Mouse (Mus musculus): ENCODE data around the gene Zswim8. TPM values are rescaled to one million over a fixed set of nuclear protein-coding genes. Genes with fewer than 3 reads are reported as not detected.
A peak's percentile ranks its signal among the peaks of the same experiment; 100 is the strongest.

Gene Zswim8
- polyA plus RNA-seq, 1 experiment from 2014 or later, result 44.9 TPM

- no peaks in the 10 kb centered on the region for H3K4me1 ChIP-seq (ENCODE audit: control insufficient read depth, insufficient read depth, low read length)
- H3K9me3 ChIP-seq (replicated peaks; ENCODE audit: control insufficient read depth, low read length, poor library complexity, severe bottlenecking), result no peaks in the 10 kb centered on the region
- ATAC-seq, result no peak
- no peak overlapping the region for H3K27ac ChIP-seq (ENCODE audit: low read length)
- peaks cover 64% of the 10 kb centered on the region for H3K36me3 ChIP-seq (ENCODE audit: control insufficient read depth, insufficient read depth, low read length)
- no peak overlapping the region for H3K4me3 ChIP-seq (ENCODE audit: low read depth, low read length)
- no peak overlapping the region for H3K9ac ChIP-seq (ENCODE audit: low read depth, low read length)
- 98% methylated on average over 3 of the region's 3 CpGs for WGBS
- H3K4me2 ChIP-seq (ENCODE audit: low read length), result no peak overlapping the region
- no peaks in the 10 kb centered on the region for H3K27me3 ChIP-seq (ENCODE audit: control insufficient read depth, insufficient read depth, low read depth, low read length)
Observed at GRCm38 (mm10) chr14:20686576-20686975, 20.8 kb upstream of the Zswim8 start.

DNA sequence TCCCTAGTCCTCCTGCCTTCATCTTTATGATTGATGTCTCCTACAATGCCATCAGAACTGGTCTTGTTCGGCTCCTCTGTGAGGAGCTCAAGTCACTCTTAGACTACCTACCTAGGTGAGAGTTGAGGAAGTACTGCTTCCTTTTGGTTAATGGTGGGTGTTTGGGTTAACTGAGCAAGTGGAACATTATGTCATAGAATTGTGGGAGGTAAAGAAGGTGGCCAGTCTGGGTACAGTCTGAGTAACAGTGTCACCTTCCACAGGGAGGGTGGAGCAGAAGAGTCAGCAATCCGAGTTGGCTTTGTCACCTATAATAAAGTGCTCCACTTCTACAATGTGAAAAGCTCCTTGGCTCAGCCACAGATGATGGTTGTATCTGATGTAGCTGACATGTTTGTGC, 18.3 kb upstream of the Zswim8 start:
- 87% methylated on average over 2 of the region's 2 CpGs for WGBS
- no peak for ATAC-seq

GRCm38 (mm10) chr14:20691772-20692171, 15.6 kb upstream of the Zswim8 start:
- H3K4me1 ChIP-seq (ENCODE audit: control insufficient read depth, insufficient read depth, low read length), result peaks cover 17% of the 10 kb centered on the region
- no peak for ATAC-seq
- no peaks in the 10 kb centered on the region for H3K27me3 ChIP-seq (ENCODE audit: control insufficient read depth, insufficient read depth, low read depth, low read length)
- H3K36me3 ChIP-seq (ENCODE audit: control insufficient read depth, insufficient read depth, low read length), result peaks cover 47% of the 10 kb centered on the region
- H3K27ac ChIP-seq (ENCODE audit: low read length), result no peak overlapping the region
- H3K4me3 ChIP-seq (ENCODE audit: low read depth, low read length), result no peak overlapping the region
- no peak overlapping the region for H3K4me2 ChIP-seq (ENCODE audit: low read length)
- H3K9ac ChIP-seq (ENCODE audit: low read depth, low read length), result no peak overlapping the region
- WGBS, result 92% methylated on average over 6 of the region's 6 CpGs
- H3K9me3 ChIP-seq (replicated peaks; ENCODE audit: control insufficient read depth, low read length, poor library complexity, severe bottlenecking), result no peaks in the 10 kb centered on the region

More for the DNA sequence above, 18.3 kb upstream of the Zswim8 start:
- peaks cover under 1% of the 10 kb centered on the region for H3K4me1 ChIP-seq (ENCODE audit: control insufficient read depth, insufficient read depth, low read length)
- no peak overlapping the region for H3K4me3 ChIP-seq (ENCODE audit: low read depth, low read length)
- H3K9ac ChIP-seq (ENCODE audit: low read depth, low read length), result no peak overlapping the region
- H3K36me3 ChIP-seq (ENCODE audit: control insufficient read depth, insufficient read depth, low read length), result peaks cover 56% of the 10 kb centered on the region
- H3K27ac ChIP-seq (ENCODE audit: low read length), result no peak overlapping the region
- H3K9me3 ChIP-seq (replicated peaks; ENCODE audit: control insufficient read depth, low read length, poor library complexity, severe bottlenecking), result no peaks in the 10 kb centered on the region
- H3K4me2 ChIP-seq (ENCODE audit: low read length), result no peak overlapping the region
- H3K27me3 ChIP-seq (ENCODE audit: control insufficient read depth, insufficient read depth, low read depth, low read length), result no peaks in the 10 kb centered on the region

DNA sequence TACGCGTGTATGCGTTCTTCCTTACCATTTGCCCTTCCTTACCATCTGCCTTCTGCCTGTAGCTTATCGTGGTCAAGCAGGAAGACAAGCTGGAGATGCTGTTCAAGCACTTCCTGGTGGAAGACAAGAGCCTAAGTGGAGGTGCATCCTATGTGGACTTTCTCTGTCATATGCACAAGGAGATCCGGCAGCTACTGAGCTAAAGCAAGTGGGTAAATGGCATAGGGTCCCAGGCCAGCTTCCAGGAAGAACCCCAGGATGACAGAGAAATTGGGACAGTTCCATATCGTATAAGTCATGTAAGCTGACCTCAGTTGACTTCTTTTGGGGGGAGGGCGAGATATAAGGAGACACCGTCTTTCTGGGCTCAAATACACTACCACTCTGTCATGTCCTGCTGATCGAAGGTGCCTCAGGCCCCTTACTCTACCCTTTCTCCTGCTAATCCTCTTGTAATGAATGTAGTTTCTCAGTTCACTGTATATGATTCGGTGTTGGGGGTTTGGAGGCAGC, 13.7 kb upstream of the Zswim8 start:
- peaks cover 30% of the 10 kb centered on the region for H3K36me3 ChIP-seq (ENCODE audit: control insufficient read depth, insufficient read depth, low read length)
- WGBS, result 90% methylated on average over 10 of the region's 10 CpGs

DNA sequence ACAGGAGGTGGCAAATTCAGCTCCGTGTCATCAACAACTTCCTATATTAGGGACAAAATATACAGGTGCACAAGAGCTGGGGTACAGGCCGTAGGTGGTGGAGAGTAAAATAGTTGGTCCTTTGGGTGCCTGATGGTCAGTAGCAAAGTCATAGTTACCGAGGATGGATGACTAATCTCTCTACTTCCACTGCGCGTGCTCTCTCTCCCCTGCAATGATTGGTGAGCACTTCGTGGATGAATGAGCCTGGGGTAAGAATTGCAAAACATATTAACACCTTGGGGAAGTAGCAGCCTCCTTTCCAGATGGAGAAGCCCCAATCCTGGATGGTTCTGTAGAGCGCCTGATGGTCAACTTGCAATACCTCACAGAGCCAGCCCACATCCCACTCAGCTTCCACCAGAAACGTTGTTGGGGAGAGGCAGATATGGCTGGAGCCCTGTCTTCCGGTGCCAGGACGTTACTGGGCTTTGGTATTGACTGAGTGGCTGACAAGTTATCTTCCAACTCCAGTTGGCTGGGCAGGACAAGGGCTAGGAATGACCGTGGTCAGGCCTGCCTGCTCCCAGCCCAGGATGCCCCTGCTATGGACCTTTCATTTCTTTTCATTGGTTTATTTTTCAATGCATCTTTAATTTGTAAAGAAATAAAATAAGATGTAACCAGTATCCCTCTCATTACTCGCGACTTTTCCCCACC, 13.0 kb upstream of the Zswim8 start:
- Histone ChIP-seq H3K9me3 (replicated peaks; ENCODE audit: control insufficient read depth, low read length, poor library complexity, severe bottlenecking) (no peaks in the 10 kb centered on the region), H3K27me3 (ENCODE audit: control insufficient read depth, insufficient read depth, low read depth, low read length) (no peaks in the 10 kb centered on the region), H3K4me1 (ENCODE audit: control insufficient read depth, insufficient read depth, low read length) (peaks cover 41% of the 10 kb centered on the region), H3K36me3 (ENCODE audit: control insufficient read depth, insufficient read depth, low read length) (peaks cover 25% of the 10 kb centered on the region), H3K27ac (ENCODE audit: low read length) (peak overlapping the region; percentile 98), H3K9ac (ENCODE audit: low read depth, low read length) (peak overlapping the region; percentile 96), H3K4me2 (ENCODE audit: low read length) (peak overlapping the region; percentile 57), H3K4me3 (ENCODE audit: low read depth, low read length) (peak overlapping the region; percentile 77)
- peak; percentile 23 for ATAC-seq
- 48% methylated on average over 13 of the region's 13 CpGs for WGBS

More for the DNA sequence above, 13.7 kb upstream of the Zswim8 start:
- Histone ChIP-seq H3K27me3 (ENCODE audit: control insufficient read depth, insufficient read depth, low read depth, low read length) (no peaks in the 10 kb centered on the region), H3K4me1 (ENCODE audit: control insufficient read depth, insufficient read depth, low read length) (peaks cover 34% of the 10 kb centered on the region), H3K9ac (ENCODE audit: low read depth, low read length) (no peak overlapping the region), H3K9me3 (replicated peaks; ENCODE audit: control insufficient read depth, low read length, poor library complexity, severe bottlenecking) (no peaks in the 10 kb centered on the region), H3K27ac (ENCODE audit: low read length) (no peak overlapping the region), H3K4me2 (ENCODE audit: low read length) (no peak overlapping the region), H3K4me3 (ENCODE audit: low read depth, low read length) (no peak overlapping the region)
- no peak for ATAC-seq

DNA sequence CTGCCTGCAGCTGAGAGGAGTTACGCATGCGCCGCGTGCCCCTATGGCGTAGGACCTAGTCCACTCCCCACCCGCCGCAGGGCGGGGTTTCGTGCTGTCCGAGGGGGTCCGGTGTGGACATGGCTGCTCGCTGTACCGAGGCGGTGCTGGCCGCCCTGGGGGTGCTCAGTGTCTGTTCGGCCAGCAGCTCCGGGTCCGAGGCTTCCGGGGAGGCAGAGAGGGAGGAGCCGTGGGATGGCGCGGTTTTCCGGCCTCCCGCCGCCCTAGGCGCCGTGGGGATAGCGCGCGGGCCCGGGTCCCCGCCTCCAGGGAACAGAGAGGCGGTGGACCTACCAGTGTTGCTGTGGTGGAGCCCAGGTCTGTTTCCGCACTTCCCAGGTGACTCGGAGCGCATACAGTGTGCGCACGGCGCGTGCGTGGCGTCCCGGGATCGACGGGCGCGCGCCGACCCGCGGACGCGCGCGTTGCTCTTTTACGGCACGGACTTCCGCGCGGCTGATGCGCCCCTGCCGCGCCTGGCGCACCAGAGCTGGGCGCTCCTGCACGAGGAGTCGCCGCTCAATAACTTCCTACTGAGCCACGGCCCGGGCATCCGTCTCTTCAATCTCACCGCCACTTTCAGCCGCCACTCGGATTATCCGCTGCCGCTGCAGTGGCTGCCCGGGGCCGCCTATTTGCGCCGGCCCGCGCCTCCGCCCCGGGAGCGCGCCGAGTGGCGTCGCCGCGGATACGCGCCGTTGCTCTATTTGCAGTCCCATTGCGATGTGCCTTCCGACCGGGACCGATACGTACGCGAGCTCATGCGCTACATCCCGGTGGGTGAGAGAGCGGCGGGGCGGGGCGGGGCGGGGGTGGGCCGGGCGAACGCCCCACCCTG, 12.2 kb upstream of the Zswim8 start, which contains the start of gene Fut11:
Gene Fut11, plus strand, starts transcription at position 85 of the 877 bp plus-strand sequence.
- no peaks in the 10 kb centered on the region for H3K27me3 ChIP-seq (ENCODE audit: control insufficient read depth, insufficient read depth, low read depth, low read length)
- H3K9me3 ChIP-seq (replicated peaks; ENCODE audit: control insufficient read depth, low read length, poor library complexity, severe bottlenecking), result no peaks in the 10 kb centered on the region
- peak within 1 kb of the TSS; percentile 77 for H3K4me3 ChIP-seq (ENCODE audit: low read depth, low read length)
- WGBS, result under 1% methylated on average over 107 of the region's 111 CpGs
- H3K9ac ChIP-seq (ENCODE audit: low read depth, low read length), result peak within 1 kb of the TSS; percentile 96
- ATAC-seq, result peak; percentile 93
- peaks cover 45% of the 10 kb centered on the region for H3K4me1 ChIP-seq (ENCODE audit: control insufficient read depth, insufficient read depth, low read length)
- peaks cover 20% of the 10 kb centered on the region for H3K36me3 ChIP-seq (ENCODE audit: control insufficient read depth, insufficient read depth, low read length)
- peak within 1 kb of the TSS; percentile 57 for H3K4me2 ChIP-seq (ENCODE audit: low read length)
- H3K27ac ChIP-seq (ENCODE audit: low read length), result peak within 1 kb of the TSS; percentile 98

GRCm38 (mm10) chr14:20695761-20696520, 11.4 kb upstream of the Zswim8 start:
- peak overlapping the region; percentile 96 for H3K9ac ChIP-seq (ENCODE audit: low read depth, low read length)
- WGBS, result 11% methylated on average over 27 of the region's 27 CpGs
- no peak for ATAC-seq
- peaks cover 51% of the 10 kb centered on the region for H3K4me1 ChIP-seq (ENCODE audit: control insufficient read depth, insufficient read depth, low read length)
- no peaks in the 10 kb centered on the region for H3K27me3 ChIP-seq (ENCODE audit: control insufficient read depth, insufficient read depth, low read depth, low read length)
- peak overlapping the region; percentile 77 for H3K4me3 ChIP-seq (ENCODE audit: low read depth, low read length)
- no peaks in the 10 kb centered on the region for H3K9me3 ChIP-seq (replicated peaks; ENCODE audit: control insufficient read depth, low read length, poor library complexity, severe bottlenecking)
- peak overlapping the region; percentile 98 for H3K27ac ChIP-seq (ENCODE audit: low read length)
- H3K4me2 ChIP-seq (ENCODE audit: low read length), result peak overlapping the region; percentile 57
- H3K36me3 ChIP-seq (ENCODE audit: control insufficient read depth, insufficient read depth, low read length), result peaks cover 15% of the 10 kb centered on the region

DNA sequence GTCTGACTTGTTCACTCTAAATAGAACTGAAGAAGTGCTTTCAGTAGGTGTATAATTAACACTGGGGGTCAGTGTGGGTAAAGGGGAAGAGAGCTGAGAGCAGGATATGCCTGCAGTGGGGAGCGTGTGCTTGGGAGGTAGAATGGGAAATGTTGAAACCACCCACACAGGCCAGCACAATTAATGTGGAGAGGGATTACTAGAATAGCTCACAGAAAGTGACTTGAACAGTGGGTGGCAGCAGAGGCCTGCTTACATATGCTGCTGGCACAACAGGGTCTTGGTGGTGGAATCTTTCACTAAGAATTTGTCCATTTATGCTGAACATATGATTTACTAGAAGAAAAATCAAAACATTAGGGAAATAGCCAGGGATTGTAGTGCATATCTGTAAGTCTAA, 10.4 kb upstream of the Zswim8 start:
- Histone ChIP-seq H3K36me3 (ENCODE audit: control insufficient read depth, insufficient read depth, low read length) (peaks cover 7% of the 10 kb centered on the region; the same call in 1 of the 2 replicates), H3K27me3 (ENCODE audit: control insufficient read depth, insufficient read depth, low read depth, low read length) (no peaks in the 10 kb centered on the region), H3K4me3 (ENCODE audit: low read depth, low read length) (peak overlapping the region; percentile 77), H3K9me3 (replicated peaks; ENCODE audit: control insufficient read depth, low read length, poor library complexity, severe bottlenecking) (no peaks in the 10 kb centered on the region), H3K4me2 (ENCODE audit: low read length) (peak overlapping the region; percentile 57), H3K27ac (ENCODE audit: low read length) (0 out of 2 replicates have a peak overlapping the region, but pooled peaks have one; percentile 18), H3K4me1 (ENCODE audit: control insufficient read depth, insufficient read depth, low read length) (peaks cover 61% of the 10 kb centered on the region), H3K9ac (ENCODE audit: low read depth, low read length) (peak overlapping the region; percentile 21)
- 4% methylated on average over 1 of the region's 1 CpGs for WGBS
- ATAC-seq, result no peak

All from midbrain, embryonic 16.5 days (tissue).